Mouse (Mus musculus): ENCODE results near the gene Sec31a.

The Sec31a gene

GRCm38 (mm10) chr5:100408485-100408884 is 7.5 kb downstream of the Sec31a start:
- no peak for DNase-seq (ENCODE audit: low spot score in 2 of 2)

DNA sequence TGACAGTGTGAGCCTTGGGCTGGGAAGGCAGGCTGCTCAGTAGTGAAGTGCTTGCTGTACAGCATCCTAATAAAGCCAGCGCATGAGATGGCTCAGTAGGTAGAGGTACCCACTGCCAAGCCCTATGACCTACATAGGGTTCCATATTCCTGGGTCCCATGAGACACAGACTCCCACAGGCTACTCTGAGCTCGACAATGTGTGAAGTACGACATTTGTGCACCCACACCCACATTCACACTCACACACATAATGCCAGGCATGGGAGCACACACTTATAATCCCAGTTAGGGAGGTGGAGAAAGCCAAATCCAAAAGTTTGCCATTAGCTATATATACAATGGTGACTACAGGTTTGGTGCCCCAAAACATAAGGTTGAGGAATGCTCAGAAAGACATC is 19.3 kb downstream of the Sec31a start:
- DNase-seq (ENCODE audit: low spot score in 2 of 2), result no peak

DNA sequence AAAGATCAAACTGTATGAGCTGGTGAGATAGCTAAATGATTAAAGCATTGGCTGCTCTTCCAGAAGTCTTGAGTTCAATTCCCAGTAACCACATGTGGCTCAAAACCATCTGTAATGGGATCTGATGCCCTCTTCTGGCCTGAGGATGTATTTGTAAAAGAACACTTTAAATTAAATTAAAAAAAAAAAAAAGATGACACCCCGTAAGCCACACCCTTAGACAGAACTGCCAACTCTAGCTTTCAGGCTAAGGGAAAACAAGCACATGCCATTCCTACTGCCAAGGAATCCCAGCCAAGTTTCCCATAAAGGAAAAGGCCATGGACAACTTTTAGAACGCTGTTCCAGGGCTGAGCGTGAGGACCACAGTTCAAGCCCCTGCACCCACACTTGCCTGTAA is 22.4 kb downstream of the Sec31a start:
- DNase-seq (ENCODE audit: low spot score in 2 of 2), result no peak

- no peak for DNase-seq (ENCODE audit: low spot score in 2 of 2)
These were observed 23.5 kb downstream of the Sec31a start for GRCm38 (mm10) chr5:100392436-100392955.

DNA sequence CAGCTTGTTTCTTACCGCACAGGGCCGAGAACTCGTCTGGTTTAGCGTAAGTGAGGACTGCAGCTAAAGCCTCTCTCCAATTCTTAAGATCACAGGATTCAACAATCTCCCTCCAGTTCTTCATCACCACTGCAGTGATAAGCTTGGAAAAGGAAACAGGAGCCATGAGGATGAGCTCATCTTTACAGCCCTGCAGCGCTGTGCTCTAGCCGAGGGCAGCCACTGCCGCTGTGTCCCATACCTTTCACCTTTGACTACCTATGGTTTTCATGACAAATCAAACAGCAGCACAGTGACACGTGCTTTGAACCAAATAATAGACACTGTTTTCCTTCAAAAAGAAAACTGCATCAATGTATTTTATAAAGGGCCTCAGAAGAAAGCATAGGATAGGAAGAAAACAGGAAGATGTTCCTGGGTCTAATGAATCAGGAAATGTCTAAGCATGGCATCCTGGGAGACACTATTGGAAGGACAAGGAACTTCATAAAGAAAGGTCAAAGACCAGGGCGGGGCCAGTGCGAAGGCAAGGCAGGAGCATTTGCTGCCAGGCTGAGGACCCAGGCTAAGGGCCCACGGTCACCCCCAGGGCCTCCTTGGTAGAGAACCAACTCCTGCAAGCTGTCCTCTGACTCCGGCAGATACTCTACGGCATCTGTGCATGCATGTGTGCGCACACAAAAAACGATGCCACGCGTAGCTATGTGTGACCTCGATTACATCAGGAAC is 32.1 kb downstream of the Sec31a start:
- no peak for DNase-seq (ENCODE audit: low spot score in 2 of 2)

DNA sequence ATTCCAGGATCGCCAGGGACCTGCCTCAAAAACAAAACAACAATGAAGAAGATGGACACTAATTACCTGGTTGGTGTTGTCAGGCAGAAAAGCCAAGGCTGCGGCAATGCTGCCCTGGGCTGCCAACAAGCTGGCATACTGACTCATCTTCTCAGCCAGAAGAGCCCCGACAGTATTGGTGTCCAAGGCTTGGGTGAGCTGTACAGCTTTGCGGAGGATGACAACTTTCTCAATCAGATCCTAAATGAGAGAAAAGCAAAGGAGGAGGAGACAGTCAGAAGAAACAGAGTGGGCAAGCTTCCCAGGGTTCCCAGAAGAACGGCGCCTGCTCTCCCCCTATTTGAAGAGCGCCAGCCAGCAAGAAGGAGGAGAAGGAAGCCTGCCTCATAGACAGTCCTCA is 34.9 kb downstream of the Sec31a start:
- no peak for DNase-seq (ENCODE audit: low spot score in 2 of 2)

DNA sequence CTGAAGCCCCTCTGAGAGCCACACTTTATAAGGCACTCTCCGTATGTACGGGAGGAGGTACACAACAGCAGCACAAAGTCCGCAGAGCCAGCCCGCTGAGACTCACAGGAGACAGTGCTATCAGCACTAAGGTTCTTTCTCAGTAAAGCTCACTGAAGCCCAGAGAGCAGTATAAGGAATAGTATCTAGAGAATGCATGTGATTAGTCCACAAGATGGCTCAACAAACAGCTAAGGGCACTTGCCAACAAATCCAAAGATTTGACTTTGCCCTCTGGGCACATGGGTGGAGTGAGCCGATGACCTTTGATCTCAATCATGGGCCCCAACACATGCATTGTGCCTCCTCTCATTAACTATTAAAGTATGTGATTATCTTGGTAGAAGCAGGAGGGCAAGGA is 35.8 kb downstream of the Sec31a start:
- DNase-seq (ENCODE audit: low spot score in 2 of 2), result no peak

GRCm38 (mm10) chr5:100378981-100379380 is 37.1 kb downstream of the Sec31a start:
- DNase-seq (ENCODE audit: low spot score in 2 of 2), result no peak

DNA sequence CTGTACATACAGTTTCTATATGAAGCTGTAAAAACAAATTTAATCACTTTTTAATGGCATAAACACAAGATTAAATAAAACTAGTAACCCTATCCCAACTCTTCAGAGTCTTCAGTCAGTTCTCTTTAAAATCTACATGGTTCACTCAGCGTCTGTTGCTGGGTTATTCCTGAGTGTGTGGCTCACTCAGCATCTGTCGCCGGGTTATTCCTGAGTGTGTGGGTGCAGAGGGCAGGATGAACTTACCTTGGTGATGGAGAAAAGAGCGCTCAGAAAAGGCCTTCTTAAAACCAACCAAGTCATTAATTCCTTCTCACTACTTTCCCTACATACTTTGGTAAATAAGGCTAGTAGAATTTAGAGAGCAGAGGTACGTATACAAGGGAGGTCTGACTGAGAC is 37.8 kb downstream of the Sec31a start:
- no peak for DNase-seq (ENCODE audit: low spot score in 2 of 2)

- no peak for DNase-seq (ENCODE audit: low spot score in 2 of 2)
These were observed 38.7 kb downstream of the Sec31a start for GRCm38 (mm10) chr5:100377376-100377775.

GRCm38 (mm10) chr5:100374703-100375102 is 41.3 kb downstream of the Sec31a start:
- DNase-seq (ENCODE audit: low spot score in 2 of 2), result no peak

DNA sequence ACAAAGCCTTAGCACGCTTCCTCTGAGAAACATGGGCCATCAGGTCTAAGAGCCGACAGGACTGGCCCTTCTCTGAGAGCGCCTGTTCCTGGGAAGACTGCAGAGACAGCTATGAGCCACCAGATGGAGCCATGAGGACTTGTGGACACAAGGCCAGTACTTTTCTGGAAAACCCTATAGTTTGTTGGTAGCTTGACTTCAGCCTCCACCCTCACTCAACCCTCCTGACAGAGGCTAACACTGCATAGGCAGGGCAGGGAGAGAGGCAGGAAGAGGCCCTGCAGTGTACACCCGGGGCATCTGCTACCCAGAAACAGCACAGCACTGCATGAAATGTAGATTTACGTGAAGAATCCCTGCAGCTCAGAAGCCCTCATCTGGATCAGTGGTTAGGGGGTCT is 42.1 kb downstream of the Sec31a start:
- DNase-seq (ENCODE audit: low spot score in 2 of 2), result peak in 1 of 2 experiments; percentile 26

- no peak for DNase-seq (ENCODE audit: low spot score in 2 of 2)
These were observed 45.1 kb downstream of the Sec31a start for GRCm38 (mm10) chr5:100370919-100371318.

DNA sequence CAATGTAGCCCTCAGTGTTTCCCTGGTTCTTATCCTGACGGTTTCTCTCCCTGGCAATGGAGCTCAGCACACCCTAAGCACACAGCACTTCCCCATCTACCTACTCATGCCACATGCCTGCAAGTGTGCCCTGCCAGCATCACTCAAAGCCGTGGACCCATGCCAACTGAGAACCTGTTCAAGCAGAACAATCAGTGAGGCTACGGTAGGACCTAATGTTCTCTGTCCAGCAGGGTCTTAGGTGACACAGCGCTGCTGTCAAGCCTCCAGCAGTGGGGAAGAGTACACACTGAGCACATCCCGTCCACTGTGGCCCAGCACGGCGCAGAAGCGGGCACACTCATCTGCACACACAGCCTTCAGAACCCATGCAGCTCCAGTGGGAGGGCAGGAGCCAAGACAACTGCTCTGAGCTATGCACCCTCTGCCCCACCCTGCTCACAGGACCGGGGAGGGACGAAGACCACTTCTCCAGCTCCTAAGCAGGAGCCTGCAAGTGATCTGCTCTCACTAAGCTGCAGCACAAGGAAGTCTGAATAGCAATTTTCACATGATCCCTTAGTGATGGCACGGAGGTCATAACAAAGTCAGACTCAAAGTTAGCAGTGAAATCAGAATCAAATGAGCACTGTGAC is 46.1 kb downstream of the Sec31a start:
- DNase-seq (ENCODE audit: low spot score in 2 of 2), result no peak

DNA sequence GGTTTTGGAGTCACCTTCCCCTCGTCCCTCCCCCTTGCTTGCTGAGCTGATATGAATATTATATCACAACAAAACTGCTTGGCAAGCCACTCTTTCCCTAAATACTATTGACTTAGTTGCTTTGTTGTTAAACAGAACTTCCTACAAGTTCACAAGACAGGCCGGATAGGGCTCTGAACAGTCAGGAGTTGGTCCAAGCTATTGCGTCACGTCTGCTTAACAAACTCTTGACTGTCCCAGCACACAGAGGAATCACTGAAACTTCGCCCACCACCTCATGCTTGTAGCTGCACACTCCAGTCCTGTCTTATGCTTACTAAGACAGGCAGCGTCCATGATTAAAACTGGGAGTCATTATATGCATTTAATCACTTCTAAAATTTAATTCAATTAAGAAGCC is 46.9 kb downstream of the Sec31a start:
- DNase-seq (ENCODE audit: low spot score in 2 of 2), result no peak

DNA sequence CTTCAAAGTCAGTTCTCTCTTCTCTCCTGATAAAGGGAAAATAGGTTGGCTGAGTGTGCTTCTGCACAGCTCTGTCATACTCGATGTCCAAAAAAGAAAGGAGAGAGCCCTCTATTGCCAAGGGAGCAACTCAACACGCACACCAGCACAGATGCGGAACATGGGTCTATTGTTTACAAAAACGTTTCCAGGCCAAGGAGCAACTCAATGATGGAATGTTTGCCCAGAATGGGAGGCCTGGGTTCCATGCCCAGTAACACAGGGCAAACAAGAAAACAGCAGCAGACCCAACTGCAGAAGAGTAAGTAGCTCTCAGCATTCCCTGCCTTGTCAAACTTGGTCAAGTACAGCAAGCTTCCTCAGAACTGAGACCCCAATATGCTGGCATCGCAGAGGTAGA is 47.5 kb downstream of the Sec31a start:
- DNase-seq (ENCODE audit: low spot score in 2 of 2), result no peak

DNA sequence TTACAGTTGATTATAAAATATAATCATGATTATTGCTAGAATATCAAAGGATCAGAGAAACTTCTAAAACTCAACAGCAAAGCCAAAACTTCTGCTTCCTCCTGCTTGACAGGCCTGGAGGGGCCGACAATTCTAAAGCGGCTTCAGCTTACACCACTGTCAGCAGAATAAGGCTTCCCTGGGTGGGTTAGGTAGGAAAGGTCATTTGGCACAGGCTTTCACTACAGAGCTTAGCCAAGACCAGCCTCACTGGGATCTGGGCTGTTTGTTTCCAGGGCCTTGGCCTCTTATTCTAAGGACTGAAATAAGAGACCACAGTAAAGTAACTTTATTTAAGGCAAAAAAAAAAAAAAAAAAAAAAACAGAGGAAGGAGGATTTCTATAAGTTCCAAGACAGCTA is 49.0 kb downstream of the Sec31a start:
- DNase-seq (ENCODE audit: low spot score in 2 of 2), result no peak

- DNase-seq (ENCODE audit: low spot score in 2 of 2), result no peak
These were observed 55.7 kb downstream of the Sec31a start for GRCm38 (mm10) chr5:100360296-100360695.

DNA sequence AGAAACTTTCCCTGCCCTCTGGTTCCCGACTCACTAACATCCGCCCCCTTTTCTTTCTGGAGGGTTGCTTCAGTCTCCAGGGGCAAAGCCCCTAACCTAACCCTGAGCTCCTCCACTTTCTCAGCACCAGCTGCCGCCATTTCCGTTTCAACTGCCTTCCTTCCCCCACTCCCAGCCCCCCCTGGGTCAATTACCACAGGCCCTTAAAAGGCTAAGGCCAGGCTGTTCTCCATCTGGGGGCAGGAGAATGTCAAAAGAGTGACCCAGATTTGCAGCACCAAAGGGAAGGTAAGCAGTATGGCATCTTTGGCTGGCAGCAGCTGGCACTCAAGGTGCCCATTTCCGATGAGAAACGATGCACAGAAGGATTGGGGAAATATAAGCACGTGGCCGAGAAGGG is 57.7 kb downstream of the Sec31a start:
- DNase-seq (ENCODE audit: low spot score in 2 of 2), result no peak

DNA sequence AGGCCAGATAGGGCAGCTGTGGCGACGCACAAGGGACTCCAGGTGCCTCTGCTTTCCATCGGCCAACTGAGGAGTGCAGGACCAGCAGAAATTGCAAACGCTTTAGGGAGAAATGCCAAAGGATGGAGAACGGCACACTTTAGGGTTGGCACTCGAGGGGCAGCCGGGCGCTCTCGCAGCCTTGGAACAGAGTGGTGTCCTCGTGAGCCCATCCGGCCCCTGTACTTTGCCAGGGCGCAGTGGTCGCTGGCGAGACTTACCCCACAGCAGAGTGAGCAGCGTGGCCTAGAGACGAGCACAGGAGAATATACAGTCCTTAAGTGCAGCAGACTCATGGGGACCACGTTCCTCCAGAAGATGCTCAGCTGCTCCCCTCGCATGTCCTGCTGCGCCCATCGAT is 61.4 kb downstream of the Sec31a start:
- DNase-seq (ENCODE audit: low spot score in 2 of 2), result no peak

- no peak for DNase-seq (ENCODE audit: low spot score in 2 of 2)
These were observed 62.8 kb downstream of the Sec31a start for GRCm38 (mm10) chr5:100352986-100353848.

DNA sequence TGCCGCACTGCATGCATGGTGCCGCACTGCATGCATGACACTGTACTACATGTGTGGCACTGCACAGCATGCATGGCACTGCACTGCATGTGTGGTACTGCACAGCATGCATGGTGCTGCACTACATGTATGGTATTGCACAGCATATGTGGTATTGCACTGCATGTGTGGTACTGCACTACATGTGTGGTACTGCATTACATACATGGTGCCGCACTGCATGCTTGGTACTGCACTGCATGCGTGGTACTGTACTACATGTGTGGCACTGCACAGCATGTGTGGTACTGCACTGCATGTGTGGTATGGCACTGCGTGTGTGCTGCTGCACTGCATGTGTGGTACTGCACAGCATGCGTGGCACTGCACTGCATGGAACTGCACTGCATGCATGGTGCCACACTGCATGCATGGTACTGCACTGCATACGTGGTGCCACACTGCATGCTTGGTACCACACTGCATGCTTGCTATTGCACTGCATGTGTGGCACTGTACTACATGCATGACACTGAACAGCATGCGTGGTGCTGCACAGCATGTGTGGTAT is 65.1 kb downstream of the Sec31a start:
- no peak for DNase-seq (ENCODE audit: low spot score in 2 of 2)
